In genomic region chr4:155382752-155383151, GRCm38 (mm10) we compare ENCODE assay signal across 16 mouse cellular contexts. TPM values are rescaled to one million over a fixed set of nuclear protein-coding genes. Genes with fewer than 3 reads are reported as not detected.
A peak's percentile ranks its signal among the peaks of the same experiment; 100 is the strongest.
DNase-seq lines count a peak whose midpoint lies in the region; ATAC-seq and TF ChIP-seq lines count a peak whose summit lies in the region.
"Had no signal": no experiment of that assay in that cellular context is flagged by ENCODE, and none has a peak within 500 bp of the region (broad histone marks: within the 10 kb centered on the region; RNA-seq: fewer than 3 reads in every experiment).

No protein-coding gene starts in this region.

- no peak for DNase-seq in kidney, postnatal 25 days
- no peak for DNase-seq in hindbrain, embryonic 14.5 days (ENCODE audit: low spot score)
- peak; percentile 68 to 89 for DNase-seq in left cerebral cortex, postnatal 25 days (ENCODE audit: low spot score in 2 of 2)
- no peak for DNase-seq in forebrain, embryonic 10.5 days (ENCODE audit: extremely low spot score, low spot score)
- DNase-seq in thymus, postnatal 4 days: no peak
- DNase-seq: adrenal gland, adult 8-10 months; gastrocnemius, postnatal 25 days; lung, postnatal 14 days had no signal

- intact Hi-C loops in left cerebral cortex, postnatal 25 days (cut with DNase I): no loop called here

- H3K9me3 ChIP-seq in kidney, embryonic 15.5 days (replicated peaks): no peaks in the 10 kb centered on the region
- no peaks in the 10 kb centered on the region for H3K9me3 ChIP-seq in hindbrain, embryonic 14.5 days (ENCODE audit: control insufficient read depth, low read length)
- no peaks in the 10 kb centered on the region for H3K9me3 ChIP-seq in forebrain, embryonic 10.5 days
- H3K9me3 ChIP-seq: heart, embryonic 15.5 days had no signal

- no peak overlapping the region for H3K4me2 ChIP-seq in kidney, embryonic 15.5 days
- H3K4me2 ChIP-seq in hindbrain, embryonic 14.5 days (replicated peaks): no peak overlapping the region
- H3K4me2 ChIP-seq: heart, embryonic 15.5 days; liver, embryonic 11.5 days had no signal

- no peak overlapping the region for H3K4me3 ChIP-seq in kidney, embryonic 15.5 days (replicated peaks)
- H3K4me3 ChIP-seq in cortical plate, adult 2 months (ENCODE audit: insufficient read depth, low read length): no peak overlapping the region
- no peak overlapping the region for H3K4me3 ChIP-seq in hindbrain, embryonic 14.5 days (replicated peaks; ENCODE audit: low read length)
- no peak overlapping the region for H3K4me3 ChIP-seq in forebrain, embryonic 10.5 days
- H3K4me3 ChIP-seq: heart, embryonic 15.5 days had no signal

- 0 out of 2 replicates have a peak, but pooled peaks have one; percentile 22 for ATAC-seq in kidney, embryonic 15.5 days (replicated peaks; ENCODE audit: low FRiP score)
- no peak for ATAC-seq in hindbrain, embryonic 14.5 days (ENCODE audit: low FRiP score)
- ATAC-seq: intestine, postnatal 0 days; midbrain, embryonic 16.5 days; Patski had no signal

- H3K9ac ChIP-seq in kidney, embryonic 15.5 days: no peak overlapping the region
- H3K9ac ChIP-seq in hindbrain, embryonic 14.5 days: 0 out of 2 replicates have a peak overlapping the region, but pooled peaks have one; percentile 26
- H3K9ac ChIP-seq: heart, embryonic 15.5 days had no signal

- peaks cover 11% of the 10 kb centered on the region; the same call in 1 of the 2 replicates for H3K4me1 ChIP-seq in kidney, embryonic 15.5 days
- peaks cover 12% of the 10 kb centered on the region for H3K4me1 ChIP-seq in cortical plate, adult 2 months (ENCODE audit: control insufficient read depth, insufficient read depth, low read length)
- no peaks in the 10 kb centered on the region for H3K4me1 ChIP-seq in hindbrain, embryonic 14.5 days (replicated peaks; ENCODE audit: control insufficient read depth, insufficient read depth, low read length)
- H3K4me1 ChIP-seq in forebrain, embryonic 10.5 days: peaks cover 12% of the 10 kb centered on the region
- H3K4me1 ChIP-seq: heart, embryonic 15.5 days had no signal

- no peaks in the 10 kb centered on the region for H3K36me3 ChIP-seq in kidney, embryonic 15.5 days
- H3K36me3 ChIP-seq in hindbrain, embryonic 14.5 days (replicated peaks; ENCODE audit: control insufficient read depth, insufficient read depth): no peaks in the 10 kb centered on the region
- no peaks in the 10 kb centered on the region for H3K36me3 ChIP-seq in forebrain, embryonic 10.5 days (replicated peaks)
- H3K36me3 ChIP-seq: heart, embryonic 15.5 days had no signal

- H3K27me3 ChIP-seq in kidney, embryonic 15.5 days: peaks cover 65% of the 10 kb centered on the region
- no peaks in the 10 kb centered on the region for H3K27me3 ChIP-seq in hindbrain, embryonic 14.5 days (ENCODE audit: control insufficient read depth, insufficient read depth, low read length)
- 0 out of 2 replicates have a peak, but pooled peaks cover 4% of the 10 kb centered on the region for H3K27me3 ChIP-seq in forebrain, embryonic 10.5 days (ENCODE audit: poor library complexity, severe bottlenecking)

- no peak for TF ChIP-seq CTCF in cortical plate, adult 2 months (IDR thresholded peaks at IDR 0.05; ENCODE audit: extremely low read depth, insufficient read depth, low read length)

- TF ChIP-seq POLR2A in cortical plate, adult 2 months (IDR thresholded peaks at IDR 0.05; ENCODE audit: extremely low read depth, insufficient read depth, low read length): no peak

- WGBS in kidney, embryonic 15.5 days: 18% methylated on average over 9 of the region's 9 CpGs
- 11% methylated on average over 9 of the region's 9 CpGs for WGBS in hindbrain, embryonic 14.5 days
- 30% methylated on average over 9 of the region's 9 CpGs for WGBS in forebrain, embryonic 10.5 days

- H3K27ac ChIP-seq in kidney, embryonic 15.5 days: no peak overlapping the region
- H3K27ac ChIP-seq in cortical plate, adult 2 months (ENCODE audit: insufficient read depth, low read length): peak overlapping the region; percentile 55
- no peak overlapping the region for H3K27ac ChIP-seq in hindbrain, embryonic 14.5 days
- H3K27ac ChIP-seq in forebrain, embryonic 10.5 days: no peak overlapping the region
- H3K27ac ChIP-seq: heart, embryonic 15.5 days had no signal

RNA-seq across cellular contexts. Expression of gene Gabrd, which starts 15.2 kb away (rescaled TPM):
- polyA plus RNA-seq in kidney, embryonic 15.5 days (2015; fragmentation: Nextera tagmentation; extraction: Ambion mirVana): not detected in 2 replicates
- polyA plus RNA-seq in cortical plate, adult 2 months (2012; rRNA removed): 129 and 141 TPM in 2 replicates
- polyA plus RNA-seq in hindbrain, embryonic 14.5 days (2014; fragmentation: Nextera tagmentation; extraction: Ambion mirVana): 0.13 TPM in 1 of 2 replicates, not detected in the other
- 10 to 100 TPM; 73.4 to 78.2 TPM for total RNA-seq in left cerebral cortex, postnatal 25 days (2021)
- not detected in 2 replicates for polyA plus RNA-seq in forebrain, embryonic 10.5 days (2016; fragmentation: Nextera tagmentation; extraction: Ambion mirVana)
- polyA plus RNA-seq: forebrain, embryonic 11.5 days; heart, embryonic 15.5 days; liver, embryonic 11.5 days; Patski had no signal

RNA-seq across cellular contexts. Expression of gene Prkcz, which starts 21.6 kb away (rescaled TPM):
- 14.2 and 16.6 TPM in 2 replicates for polyA plus RNA-seq in kidney, embryonic 15.5 days (2015; fragmentation: Nextera tagmentation; extraction: Ambion mirVana)
- 295 and 315 TPM in 2 replicates for polyA plus RNA-seq in cortical plate, adult 2 months (2012; rRNA removed)
- polyA plus RNA-seq in hindbrain, embryonic 14.5 days (2014; fragmentation: Nextera tagmentation; extraction: Ambion mirVana): 73.9 and 80.8 TPM in 2 replicates
- total RNA-seq in left cerebral cortex, postnatal 25 days (2021): 100 to 1,000 TPM; 218 to 220 TPM
- polyA plus RNA-seq in forebrain, embryonic 10.5 days (2016; fragmentation: Nextera tagmentation; extraction: Ambion mirVana): 15.5 and 16.8 TPM in 2 replicates

RNA-seq across cellular contexts. Expression of gene Cfap74, which starts 26.2 kb away (rescaled TPM):
- 1.8 and 2.3 TPM in 2 replicates for polyA plus RNA-seq in kidney, embryonic 15.5 days (2015; fragmentation: Nextera tagmentation; extraction: Ambion mirVana)
- polyA plus RNA-seq in cortical plate, adult 2 months (2012; rRNA removed): 20.4 and 21.9 TPM in 2 replicates
- 4.6 and 4.9 TPM in 2 replicates for polyA plus RNA-seq in hindbrain, embryonic 14.5 days (2014; fragmentation: Nextera tagmentation; extraction: Ambion mirVana)
- 10 to 100 TPM; 12.7 to 13.7 TPM for total RNA-seq in left cerebral cortex, postnatal 25 days (2021)
- 10.7 and 10.8 TPM in 2 replicates for polyA plus RNA-seq in forebrain, embryonic 10.5 days (2016; fragmentation: Nextera tagmentation; extraction: Ambion mirVana)

Comparison
In these comparisons a context has a peak if more than half of its experiments do, and no peak if none do; other contexts are left out.
1. DNase-seq: peak in left cerebral cortex, postnatal 25 days (2 of 2); none in kidney, postnatal 25 days (0 of 2), hindbrain, embryonic 14.5 days (single experiment), forebrain, embryonic 10.5 days (single experiment) and thymus, postnatal 4 days (single experiment).
2. RNA of gene Gabrd, which starts 15.2 kb away (polyA plus RNA-seq): 129 to 141 TPM in cortical plate, adult 2 months; 0.13 TPM in hindbrain, embryonic 14.5 days, not detected in kidney, embryonic 15.5 days and not detected in forebrain, embryonic 10.5 days; every median in the first group is over 100 times any median in the second.